Mouse (Mus musculus): Measurements from ENCODE around the gene Tacc2.
A peak's percentile ranks its signal among the peaks of the same experiment; 100 is the strongest.
"Not testable (repeated sequence)": the region's sequence is repeated elsewhere in the genome, so short reads cannot be mapped to it uniquely, and the experiment has no call there.

Tacc2 gene

GRCm38 (mm10) chr7:130573746-130574145, 3.5 kb upstream of the Tacc2 start:
- no peak for DNase-seq

GRCm38 (mm10) chr7:130574211-130574991, 2.8 kb upstream of the Tacc2 start:
- peak; percentile 28 to 41 for DNase-seq

- DNase-seq = no peak
These were observed 257 bp upstream of the Tacc2 start for GRCm38 (mm10) chr7:130576981-130577380.

- no peak for DNase-seq
These were observed 828 bp downstream of the Tacc2 start for GRCm38 (mm10) chr7:130578066-130578465.

- DNase-seq = no peak
These were observed 1.4 kb downstream of the Tacc2 start for GRCm38 (mm10) chr7:130578607-130579006.

DNA sequence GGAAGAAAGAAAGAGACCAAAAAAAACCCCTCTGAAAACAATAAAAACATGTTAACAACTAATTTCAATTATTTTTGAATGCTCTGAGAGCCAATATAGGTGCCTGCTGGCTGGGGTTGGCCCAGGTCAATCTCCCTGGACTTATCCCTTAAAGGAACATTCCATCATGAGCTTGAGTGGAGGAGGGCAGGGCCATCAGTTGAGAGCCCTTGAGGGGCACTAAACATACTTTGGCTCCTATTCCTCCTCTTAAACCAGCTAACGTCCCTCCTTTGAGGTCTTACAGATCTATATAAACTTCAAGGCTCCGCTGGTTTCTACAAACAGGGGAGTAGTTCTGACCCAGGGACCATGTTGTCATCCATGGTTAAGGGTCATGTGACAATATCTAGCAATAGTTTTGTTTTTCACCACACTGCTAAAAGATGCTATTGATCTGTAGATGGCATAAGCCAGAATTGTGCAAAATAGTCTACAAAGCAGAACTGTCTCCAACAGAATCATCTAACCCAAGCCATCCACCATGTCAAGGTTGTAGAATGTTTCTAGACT, 9.4 kb downstream of the Tacc2 start:
- DNase-seq = no peak

DNA sequence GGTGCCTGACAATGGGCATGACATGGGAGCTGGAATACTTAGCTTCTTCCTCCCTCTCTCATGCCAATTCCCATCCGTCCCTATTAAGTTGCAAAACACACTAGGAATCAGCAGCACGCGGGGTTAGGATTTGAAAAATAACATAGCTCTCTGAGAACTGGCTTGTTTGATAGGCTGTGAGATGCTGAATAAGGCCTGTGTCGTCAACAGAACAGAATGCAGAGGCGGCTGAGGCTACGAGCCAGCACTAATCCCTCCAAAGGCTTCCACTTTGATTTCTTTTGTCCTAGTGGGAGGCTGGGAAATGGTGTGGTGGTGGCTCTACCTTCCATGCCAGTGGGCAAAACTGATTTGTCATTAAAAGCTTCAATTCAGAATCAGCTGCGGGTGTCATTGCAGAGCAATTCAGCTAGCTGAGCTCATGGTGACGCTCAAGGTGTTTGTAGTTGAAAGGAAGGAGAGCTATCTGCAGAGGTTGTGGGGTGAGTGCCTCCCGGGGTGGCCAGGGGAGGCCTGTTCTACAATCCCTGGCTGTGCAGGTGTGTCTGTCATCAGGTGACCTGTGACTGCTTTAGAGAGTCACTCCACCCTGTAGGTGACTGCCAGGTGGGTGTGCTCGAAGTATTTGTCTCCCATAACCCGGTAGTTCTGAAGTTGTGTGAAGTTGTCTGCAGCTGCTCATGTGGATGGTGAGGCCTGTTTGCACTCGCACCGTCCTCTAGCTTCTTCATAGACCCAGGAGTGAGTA, 13.0 kb downstream of the Tacc2 start:
- DNase-seq = no peak

GRCm38 (mm10) chr7:130590845-130591437, 13.7 kb downstream of the Tacc2 start:
- DNase-seq = no peak

DNA sequence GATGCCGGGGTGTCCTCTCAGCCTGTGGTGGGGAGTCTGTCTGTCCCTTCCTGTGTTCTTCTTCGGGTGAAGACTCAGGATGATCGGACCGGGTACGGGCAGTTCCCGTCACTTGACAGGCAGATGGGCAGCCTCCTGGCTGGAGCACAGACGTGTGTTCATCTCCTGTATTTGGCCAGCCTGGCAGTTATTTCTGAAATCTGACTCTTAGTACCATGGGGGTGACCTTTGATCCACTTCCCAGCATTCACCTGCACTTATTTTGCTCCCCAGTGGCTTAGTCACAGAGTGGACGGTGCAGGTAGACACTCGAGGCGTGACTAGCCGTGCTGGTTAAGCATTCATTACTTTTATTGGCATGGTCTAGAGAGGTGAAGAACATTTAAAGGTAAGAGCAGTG, 15.7 kb downstream of the Tacc2 start:
- DNase-seq = not testable (repeated sequence)

GRCm38 (mm10) chr7:130593375-130594239, 16.4 kb downstream of the Tacc2 start:
- peak; percentile 73 for DNase-seq

DNA sequence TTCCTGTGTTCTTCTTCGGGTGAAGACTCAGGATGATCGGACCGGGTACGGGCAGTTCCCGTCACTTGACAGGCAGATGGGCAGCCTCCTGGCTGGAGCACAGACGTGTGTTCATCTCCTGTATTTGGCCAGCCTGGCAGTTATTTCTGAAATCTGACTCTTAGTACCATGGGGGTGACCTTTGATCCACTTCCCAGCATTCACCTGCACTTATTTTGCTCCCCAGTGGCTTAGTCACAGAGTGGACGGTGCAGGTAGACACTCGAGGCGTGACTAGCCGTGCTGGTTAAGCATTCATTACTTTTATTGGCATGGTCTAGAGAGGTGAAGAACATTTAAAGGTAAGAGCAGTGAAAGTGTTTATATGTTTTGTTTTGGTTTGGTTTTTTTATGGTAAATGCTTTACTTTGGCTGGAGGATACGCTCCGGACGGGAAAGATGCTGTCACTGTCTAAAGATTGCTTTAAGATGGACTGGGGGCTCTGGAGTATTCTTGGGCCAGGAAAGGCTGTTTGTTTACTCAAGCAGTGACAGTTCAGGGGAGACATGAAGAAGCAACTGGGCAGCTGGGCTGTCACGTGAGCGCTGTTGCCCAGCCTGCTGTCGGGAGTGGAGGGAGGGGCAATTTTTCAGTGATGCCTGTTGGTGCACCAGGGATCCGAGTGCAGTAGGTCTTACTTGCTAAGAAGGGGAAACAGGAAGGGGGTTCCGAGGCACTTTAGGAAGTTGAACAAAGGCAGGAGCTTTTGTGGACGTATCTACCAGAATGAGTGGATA, 19.0 kb downstream of the Tacc2 start:
- peak; percentile 39 to 45 for DNase-seq

DNA sequence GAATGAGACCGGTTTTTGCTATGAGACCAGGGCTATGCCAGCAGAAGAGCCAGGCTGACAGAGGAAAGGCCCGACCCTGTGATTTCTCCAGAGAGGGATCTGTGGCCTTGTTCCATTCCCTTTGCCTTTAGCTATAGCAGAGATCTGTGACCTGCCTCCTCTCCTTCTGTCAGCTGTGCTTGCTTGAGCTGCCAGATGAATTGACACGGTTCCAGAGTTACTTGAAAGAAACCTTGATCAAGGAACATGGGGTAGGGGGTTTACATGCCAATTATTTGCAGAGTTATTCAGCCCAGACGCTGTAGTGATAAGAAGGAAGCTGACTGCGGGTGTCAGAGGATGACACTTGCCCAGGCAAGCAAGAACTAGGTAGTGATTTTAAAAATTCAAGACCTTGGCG, 20.3 kb downstream of the Tacc2 start:
- DNase-seq = peak; percentile 64

DNA sequence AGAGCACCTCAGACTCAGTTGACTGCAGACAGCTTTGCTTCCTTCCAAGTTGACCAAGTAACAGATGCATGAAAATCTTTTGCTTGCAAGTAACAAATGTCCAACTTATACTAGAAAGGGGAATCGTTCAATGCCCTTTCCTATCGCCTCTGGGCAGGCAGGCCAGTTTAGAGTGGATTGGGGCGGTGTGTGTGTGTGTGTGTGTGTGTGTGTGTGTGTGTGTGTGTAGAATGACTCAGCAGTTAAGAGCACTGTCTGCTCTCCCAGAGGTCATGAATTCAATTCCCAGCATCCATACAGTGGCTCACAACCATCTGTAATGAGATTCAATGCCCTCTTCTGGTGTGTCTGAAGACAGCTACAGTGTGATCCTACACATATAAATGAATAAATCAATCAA, 22.8 kb downstream of the Tacc2 start:
- no peak for DNase-seq

GRCm38 (mm10) chr7:130600546-130600945, 23.3 kb downstream of the Tacc2 start:
- no peak for DNase-seq

DNA sequence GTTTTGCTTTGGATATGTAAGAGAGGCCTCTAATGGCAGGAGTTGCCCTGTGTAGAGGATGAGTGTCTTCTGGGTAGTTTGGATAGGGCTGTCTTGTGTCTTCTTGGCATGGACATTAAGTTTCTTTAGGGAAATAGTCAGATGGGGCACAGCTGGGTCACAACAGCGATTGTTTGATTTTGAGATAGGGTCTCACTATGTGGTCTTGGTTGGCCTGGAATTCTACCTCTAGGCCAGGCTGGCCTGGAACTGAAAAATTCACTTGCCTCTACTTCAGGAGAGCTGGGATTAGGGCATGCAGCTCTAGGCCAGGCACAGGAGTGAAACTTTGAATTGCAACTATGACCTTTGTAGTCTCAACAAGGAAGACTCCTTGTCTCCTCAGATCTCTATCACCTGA, 25.6 kb downstream of the Tacc2 start:
- DNase-seq = no peak

- DNase-seq = no peak
These were observed 26.3 kb downstream of the Tacc2 start for GRCm38 (mm10) chr7:130603556-130603955.

GRCm38 (mm10) chr7:130604390-130604789, 27.2 kb downstream of the Tacc2 start:
- DNase-seq = no peak

DNA sequence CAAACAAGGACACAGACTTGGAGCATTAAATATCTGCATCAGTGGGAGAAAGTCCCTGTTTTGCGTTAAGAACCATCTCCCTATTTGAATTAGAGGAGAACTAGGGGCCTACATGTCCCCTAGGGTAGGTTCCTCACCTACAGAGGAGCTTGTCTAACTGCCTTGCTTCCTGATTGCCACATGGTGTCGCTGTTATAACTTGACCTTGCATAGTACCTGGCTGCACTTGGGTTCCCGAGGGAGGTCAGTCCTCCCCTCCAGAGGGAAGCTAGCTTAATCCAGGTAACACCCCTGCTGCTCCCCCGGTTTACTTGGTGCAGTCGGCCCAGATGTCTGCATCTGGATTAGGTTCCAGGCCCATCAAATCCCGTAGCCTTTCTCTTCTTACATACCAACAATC, 27.9 kb downstream of the Tacc2 start:
- peak; percentile 16 to 44 for DNase-seq

DNA sequence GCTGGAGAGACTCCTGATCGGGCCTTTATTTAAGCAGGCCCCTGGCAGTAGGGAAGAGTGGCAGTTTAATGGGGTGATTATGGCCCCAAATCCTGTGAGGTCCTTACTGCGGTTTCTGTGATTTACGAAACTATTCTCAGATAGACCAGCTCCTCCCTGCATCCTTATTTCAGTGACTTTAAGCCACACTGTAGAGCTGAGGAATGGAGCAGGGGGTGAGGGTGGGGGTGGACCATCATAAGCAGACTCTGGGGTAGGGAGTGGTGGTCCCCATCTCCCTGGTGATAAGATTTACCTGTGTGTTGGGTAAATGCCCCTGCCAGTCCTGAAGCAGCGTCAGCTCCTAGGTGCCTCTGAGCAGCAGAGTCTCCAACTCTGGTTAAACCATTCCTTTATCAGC, 29.7 kb downstream of the Tacc2 start:
- DNase-seq = no peak

DNA sequence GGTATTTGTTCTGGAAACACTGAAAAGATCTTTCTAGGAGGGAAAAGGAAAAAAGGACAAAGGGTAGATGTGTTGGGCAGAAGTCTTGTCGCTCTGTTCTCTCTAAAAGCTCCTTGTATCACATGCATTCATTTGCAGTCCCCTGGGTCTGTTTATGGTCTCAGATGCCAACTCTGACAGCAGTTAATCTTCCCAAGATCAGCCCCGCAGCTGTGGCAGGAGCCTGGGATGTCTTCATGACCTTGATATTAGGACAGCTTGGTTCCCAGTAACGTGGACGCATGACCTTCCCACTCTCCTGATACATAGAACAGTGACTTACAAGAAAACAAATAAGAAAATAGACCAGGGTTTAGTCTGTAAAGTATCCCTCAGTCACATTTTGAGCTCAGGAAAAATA, 36.7 kb downstream of the Tacc2 start:
- peak in 1 of 2 experiments; percentile 22 for DNase-seq

DNA sequence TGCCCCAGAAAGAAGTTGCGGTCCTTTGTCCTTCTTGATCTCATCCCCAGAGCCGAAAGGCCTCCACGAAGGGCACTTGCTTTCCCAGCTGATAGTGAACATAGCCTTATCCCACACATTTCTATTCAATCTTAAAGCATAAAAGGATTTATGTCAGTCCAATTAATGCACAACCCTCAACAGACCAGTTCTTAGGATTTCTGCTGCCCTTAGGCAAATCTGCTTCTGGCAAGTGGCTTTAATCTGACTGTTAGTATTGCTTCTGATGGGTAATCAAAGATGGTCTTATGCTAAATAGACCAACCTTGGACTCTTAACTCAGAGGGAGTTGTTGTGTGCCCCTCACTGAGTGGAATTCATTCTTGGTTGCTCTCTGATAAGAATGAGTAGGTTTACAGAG, 40.4 kb downstream of the Tacc2 start:
- no peak for DNase-seq

- DNase-seq = no peak
These were observed 43.8 kb downstream of the Tacc2 start for GRCm38 (mm10) chr7:130621068-130621467.
